Mouse (Mus musculus) stomach, embryonic 14.5 days (tissue): ENCODE measurements around the gene Cd36. TPM values are rescaled to one million over a fixed set of nuclear protein-coding genes. Genes with fewer than 3 reads are reported as not detected.

ENCODE experiments used
- ATAC-seq: fragments of 200-750 bp; cut with Nextera tagmentation; 2 replicates; pipeline ENCODE4 v1.8.0; 2017; ENCODE audit warnings: low read depth, moderate TSS enrichment; ENCODE audit not compliant: insufficient number of reproducible peaks, insufficient read depth, low FRiP score
- H3K27ac ChIP-seq: fragments of 300-500 bp; sonication (generic); 2 replicates; pipeline ENCODE4 v1.5.1; 2014; ENCODE audit warnings: mild to moderate bottlenecking, low read length, moderate library complexity, mixed read lengths
- H3K27me3 ChIP-seq: fragments of 300-500 bp; sonication (generic); 2 replicates; pipeline ENCODE4 v1.6.1; 2014; ENCODE audit warnings: low read length, control low read depth, mixed read lengths; ENCODE audit not compliant: control insufficient read depth, insufficient read depth
- H3K36me3 ChIP-seq: fragments of 300-500 bp; sonication (generic); 2 replicates; pipeline ENCODE4 v1.6.1; 2014; ENCODE audit warnings: mild to moderate bottlenecking, control low read depth, low read length, moderate library complexity, mixed read lengths; ENCODE audit not compliant: control insufficient read depth, insufficient read depth
- H3K4me1 ChIP-seq: fragments of 300-500 bp; sonication (generic); 2 replicates; pipeline ENCODE4 v1.6.1; 2014; ENCODE audit warnings: low read length, control low read depth, mixed read lengths; ENCODE audit not compliant: control insufficient read depth, insufficient read depth
- H3K4me2 ChIP-seq: fragments of 300-500 bp; sonication (generic); replicated peaks from 2 replicates; pipeline ENCODE4 v1.6.1; 2014; ENCODE audit warnings: low read depth, low read length, control low read depth
- H3K4me3 ChIP-seq: fragments of 300-500 bp; sonication (generic); 2 replicates; pipeline ENCODE4 v1.5.1; 2014; ENCODE audit warnings: low read depth, low read length, control low read depth
- H3K9ac ChIP-seq: fragments of 300-500 bp; sonication (generic); replicated peaks from 2 replicates; pipeline ENCODE4 v1.6.1; 2014; ENCODE audit warnings: low read depth, mild to moderate bottlenecking, control low read depth, low read length, moderate library complexity, mixed read lengths
- H3K9me3 ChIP-seq: fragments of 300-500 bp; sonication (generic); 2 replicates; pipeline ENCODE4 v1.6.1; 2016; ENCODE audit warnings: low read depth, low read length, control low read depth; ENCODE audit not compliant: control insufficient read depth
- WGBS: fragments of 180-500 bp; shearing (Covaris S2); extraction: QIAGEN DNeasy Blood & Tissue Kit; methylation state at CpG from one replicate; pipeline ENCODE4 v1.1.7; 2014; 5-methylcytosine and 5-hydroxymethylcytosine counted together
- polyA plus RNA-seq: library from polyadenylated mRNA; unstranded; fragments of >200 nt; fragmentation: Nextera tagmentation; extraction: Ambion mirVana; gene quantifications from 2 replicates; pipeline ENCODE4 v1.2.1, GENCODE M21; 2014

Gene Cd36
- polyA plus RNA-seq, 1 experiment from 2014 or later: 28.8 TPM

DNA sequence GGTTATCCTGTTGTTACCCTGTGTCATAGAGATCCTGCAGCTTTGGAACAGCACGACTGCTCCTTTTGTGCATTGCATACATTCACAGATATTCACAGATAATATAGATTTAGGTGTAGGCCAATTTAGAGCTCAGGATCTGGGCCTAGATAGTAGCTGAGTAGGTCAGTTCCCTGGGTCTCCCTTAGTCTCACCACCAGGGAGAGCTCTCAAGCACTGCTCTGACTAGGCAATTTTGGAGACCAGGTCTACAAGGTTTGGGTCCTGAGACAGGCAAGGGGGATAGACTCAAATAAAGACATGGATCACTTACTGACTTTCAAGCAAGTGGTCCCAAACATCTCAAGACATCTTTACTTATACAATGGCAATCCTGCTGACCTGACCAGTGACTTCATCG, 38.0 kb downstream of the Cd36 start:
- Histone ChIP-seq H3K9me3 (no peaks in the 10 kb centered on the region), H3K4me3 (no peak overlapping the region)
- ATAC-seq: no peak

DNA sequence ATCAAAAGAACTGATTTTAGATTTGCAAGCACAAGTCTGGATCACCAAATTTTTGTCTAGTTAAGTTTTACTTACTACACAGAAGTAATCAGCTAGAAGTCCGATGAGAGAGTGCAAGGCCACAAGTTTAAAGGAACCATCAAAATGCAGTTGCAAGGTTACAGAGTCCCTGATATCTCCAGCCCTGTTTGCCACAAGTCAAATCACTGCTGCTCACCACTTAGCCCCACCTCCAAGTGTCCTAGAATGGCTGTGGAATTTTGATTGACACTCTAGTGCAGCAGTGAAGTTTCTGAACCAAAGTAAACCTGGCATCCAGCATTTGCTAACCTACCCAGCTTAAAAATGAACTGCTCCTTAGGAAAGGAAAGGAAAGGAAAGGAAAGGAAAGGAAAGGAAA, 39.0 kb downstream of the Cd36 start:
- H3K27ac ChIP-seq: no peak overlapping the region
- 54% methylated on average over 1 of the region's 1 CpGs for WGBS
- ATAC-seq: no peak

More for the DNA sequence above, 38.0 kb downstream of the Cd36 start:
- no peak overlapping the region for H3K27ac ChIP-seq
- H3K4me1 ChIP-seq: no peaks in the 10 kb centered on the region
- no peak overlapping the region for H3K9ac ChIP-seq
- 87% methylated on average over 2 of the region's 2 CpGs for WGBS
- no peaks in the 10 kb centered on the region for H3K27me3 ChIP-seq
- H3K36me3 ChIP-seq: no peaks in the 10 kb centered on the region
- no peak overlapping the region for H3K4me2 ChIP-seq

DNA sequence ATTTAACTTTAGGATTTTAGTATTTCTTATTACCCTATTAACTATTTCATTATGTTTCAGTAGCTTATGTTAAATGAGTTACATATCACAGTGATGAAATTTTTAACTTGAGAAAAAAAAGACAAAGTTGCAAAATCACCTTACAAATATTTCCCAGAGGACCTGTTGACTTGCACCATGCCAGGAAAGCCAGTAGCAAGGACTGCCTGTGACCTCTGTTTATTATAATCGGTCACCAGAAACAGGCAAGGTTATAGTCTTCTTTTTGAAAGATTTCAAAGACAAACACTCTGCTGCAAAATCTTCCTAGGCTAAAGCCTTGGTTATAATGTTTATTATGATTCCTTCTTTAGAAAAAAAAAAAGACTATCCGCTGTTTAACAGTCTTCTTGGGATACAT, 39.9 kb downstream of the Cd36 start:
- no peak overlapping the region for H3K4me3 ChIP-seq
- no peak for ATAC-seq
- H3K4me1 ChIP-seq: no peaks in the 10 kb centered on the region

More for the DNA sequence above, 39.0 kb downstream of the Cd36 start:
- Histone ChIP-seq H3K36me3 (no peaks in the 10 kb centered on the region), H3K4me1 (no peaks in the 10 kb centered on the region), H3K9ac (no peak overlapping the region), H3K4me2 (no peak overlapping the region), H3K9me3 (no peaks in the 10 kb centered on the region), H3K27me3 (no peaks in the 10 kb centered on the region), H3K4me3 (no peak overlapping the region)

DNA sequence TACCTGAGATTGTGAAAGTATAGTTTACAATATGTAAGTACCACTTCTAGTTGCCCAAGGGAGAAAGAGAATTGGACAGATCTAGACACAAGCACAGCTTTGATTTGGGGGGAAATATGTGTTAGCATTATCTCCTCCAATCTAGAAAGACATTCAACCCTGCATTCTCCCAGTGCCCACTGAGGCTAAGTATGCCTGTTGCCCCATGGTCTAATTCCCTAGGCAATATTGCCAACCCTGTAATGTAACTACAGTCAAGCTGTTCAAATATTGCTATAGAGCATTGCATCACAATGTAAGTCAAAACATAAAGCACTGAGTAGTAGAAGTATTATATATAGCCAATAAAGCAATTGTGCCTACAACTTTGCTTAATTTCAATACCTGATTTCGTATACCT, 40.3 kb downstream of the Cd36 start:
- no peak overlapping the region for H3K4me2 ChIP-seq
- H3K9ac ChIP-seq: no peak overlapping the region
- H3K27ac ChIP-seq: no peak overlapping the region
- 89% methylated on average over 1 of the region's 1 CpGs for WGBS
- H3K4me3 ChIP-seq: no peak overlapping the region
- no peaks in the 10 kb centered on the region for H3K4me1 ChIP-seq
- ATAC-seq: no peak
- no peaks in the 10 kb centered on the region for H3K9me3 ChIP-seq
- H3K36me3 ChIP-seq: no peaks in the 10 kb centered on the region
- no peaks in the 10 kb centered on the region for H3K27me3 ChIP-seq

More for the DNA sequence above, 39.9 kb downstream of the Cd36 start:
- Histone ChIP-seq H3K27ac (no peak overlapping the region), H3K4me2 (no peak overlapping the region), H3K9me3 (no peaks in the 10 kb centered on the region), H3K36me3 (no peaks in the 10 kb centered on the region), H3K27me3 (no peaks in the 10 kb centered on the region), H3K9ac (no peak overlapping the region)
- WGBS: 89% methylated on average over 2 of the region's 2 CpGs

DNA sequence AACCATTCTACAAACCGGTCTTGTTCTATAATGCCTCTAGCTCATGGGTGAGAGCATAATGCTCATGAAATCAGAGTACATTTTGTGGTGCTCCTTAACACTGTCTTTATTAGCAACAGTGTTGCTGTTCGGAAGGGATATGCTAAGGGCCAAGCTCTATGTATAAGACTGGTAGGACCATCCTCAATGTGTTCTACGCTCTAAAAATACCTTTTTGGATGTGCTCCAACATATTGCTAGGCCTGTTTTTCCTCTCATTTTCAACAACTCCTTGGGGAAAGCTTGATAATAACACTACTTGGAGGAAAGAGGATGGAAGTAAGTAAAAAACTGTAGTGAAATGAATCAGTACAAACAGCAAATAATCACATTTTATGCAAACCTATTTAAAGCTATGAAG, 44.7 kb downstream of the Cd36 start:
- ATAC-seq: no peak
- Histone ChIP-seq H3K4me3 (no peak overlapping the region), H3K27me3 (no peaks in the 10 kb centered on the region), H3K27ac (no peak overlapping the region), H3K9me3 (no peaks in the 10 kb centered on the region), H3K4me1 (no peaks in the 10 kb centered on the region), H3K9ac (no peak overlapping the region), H3K36me3 (no peaks in the 10 kb centered on the region), H3K4me2 (no peak overlapping the region)
- 87% methylated on average over 3 of the region's 3 CpGs for WGBS

DNA sequence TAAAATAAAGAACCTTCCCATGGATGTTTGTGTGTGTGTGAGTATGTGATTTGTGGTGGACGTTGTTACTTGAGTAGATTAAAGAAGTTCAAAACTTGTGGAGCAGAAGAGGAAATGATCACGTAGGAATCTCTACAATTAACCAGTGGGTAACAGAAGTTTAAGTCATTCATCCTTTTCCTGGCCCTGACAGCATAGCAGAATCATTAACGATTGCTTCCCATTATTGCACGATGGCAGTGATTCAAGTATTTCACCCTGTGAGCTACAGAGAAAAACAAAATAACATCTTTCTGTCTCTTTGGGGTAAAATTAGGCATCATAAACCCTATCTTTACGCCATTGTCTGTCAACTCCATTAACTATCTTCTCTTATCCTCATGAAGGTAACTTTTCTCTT, 45.3 kb downstream of the Cd36 start:
- no peak for ATAC-seq
- 74% methylated on average over 5 of the region's 5 CpGs for WGBS
- Histone ChIP-seq H3K27ac (no peak overlapping the region), H3K4me3 (no peak overlapping the region), H3K9ac (no peak overlapping the region), H3K4me1 (no peaks in the 10 kb centered on the region), H3K9me3 (no peaks in the 10 kb centered on the region), H3K4me2 (no peak overlapping the region), H3K27me3 (no peaks in the 10 kb centered on the region), H3K36me3 (no peaks in the 10 kb centered on the region)

DNA sequence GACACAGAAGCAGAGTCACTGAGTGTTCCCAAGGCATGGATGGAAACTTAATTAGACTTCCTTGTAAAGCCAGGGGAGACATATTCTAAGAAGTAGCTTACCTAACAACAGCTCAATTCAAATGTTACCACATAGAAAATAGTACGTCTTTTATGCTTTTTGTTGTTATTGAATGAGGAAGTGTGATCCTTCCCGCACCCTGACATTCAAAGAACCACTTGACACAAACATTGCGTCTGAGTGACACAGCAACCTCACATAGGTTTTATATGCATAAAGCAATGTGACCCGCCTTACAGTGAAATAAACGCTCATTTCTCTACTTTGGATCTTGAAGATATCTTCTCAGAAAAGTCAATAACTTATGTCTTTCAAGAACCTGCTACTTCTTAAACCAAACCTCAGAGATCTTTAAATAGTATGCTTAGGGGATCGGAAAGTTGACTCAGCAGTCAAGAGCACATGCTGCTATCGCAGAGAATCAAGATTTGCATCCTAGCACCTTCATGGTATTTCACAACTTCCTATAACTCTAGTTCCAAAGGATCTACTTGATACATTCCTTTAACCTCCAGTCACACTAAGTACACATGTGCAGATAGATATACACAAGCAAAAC, 46.4 kb downstream of the Cd36 start:
- no peaks in the 10 kb centered on the region for H3K9me3 ChIP-seq
- no peak overlapping the region for H3K9ac ChIP-seq
- no peaks in the 10 kb centered on the region for H3K4me1 ChIP-seq
- no peak overlapping the region for H3K4me3 ChIP-seq
- no peak overlapping the region for H3K27ac ChIP-seq
- no peaks in the 10 kb centered on the region for H3K36me3 ChIP-seq
- WGBS: 85% methylated on average over 7 of the region's 7 CpGs
- no peak overlapping the region for H3K4me2 ChIP-seq
- ATAC-seq: no peak
- H3K27me3 ChIP-seq: no peaks in the 10 kb centered on the region

DNA sequence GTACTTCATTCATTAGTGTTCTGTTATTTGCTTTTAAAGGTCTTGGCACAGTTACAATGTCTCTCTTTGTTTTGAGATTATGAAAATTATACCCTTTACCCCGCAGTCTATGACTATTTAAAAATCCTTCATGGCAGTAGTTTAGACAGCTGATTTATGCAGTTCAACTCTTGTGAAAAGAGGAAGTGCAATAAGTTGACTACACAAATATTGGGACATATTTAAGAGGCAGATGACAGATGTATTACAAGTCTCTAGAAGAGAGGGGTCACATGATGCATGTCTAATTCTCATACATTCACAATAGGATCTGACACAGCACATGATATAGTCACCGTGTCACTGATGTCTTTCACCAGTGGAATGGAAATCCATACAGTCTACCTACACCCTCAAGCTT, 49.1 kb downstream of the Cd36 start:
- Histone ChIP-seq H3K4me2 (no peak overlapping the region), H3K27ac (no peak overlapping the region), H3K9me3 (no peaks in the 10 kb centered on the region), H3K36me3 (no peaks in the 10 kb centered on the region), H3K9ac (no peak overlapping the region), H3K27me3 (no peaks in the 10 kb centered on the region), H3K4me3 (no peak overlapping the region), H3K4me1 (no peaks in the 10 kb centered on the region)
- WGBS: 54% methylated on average over 2 of the region's 2 CpGs
- ATAC-seq: no peak

DNA sequence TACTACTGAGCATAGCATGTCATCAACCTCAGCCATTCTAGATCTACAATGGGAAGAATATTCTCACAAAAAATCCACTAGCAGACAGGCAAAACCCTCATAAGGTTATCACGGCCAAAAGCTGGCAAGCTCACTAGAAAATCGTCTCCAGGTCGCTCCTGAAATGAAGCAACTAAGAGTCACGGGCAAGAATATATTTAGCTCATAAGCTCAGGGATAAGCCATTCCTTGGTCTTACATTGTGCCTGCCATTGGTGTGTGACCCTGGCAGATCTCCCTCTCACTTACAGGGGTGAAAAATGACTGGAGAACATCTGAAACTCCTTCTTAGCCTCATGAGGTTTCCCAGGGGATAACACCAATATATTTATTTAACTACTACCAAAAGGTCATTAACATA, 52.2 kb downstream of the Cd36 start:
- no peak for ATAC-seq
- no peak overlapping the region for H3K9ac ChIP-seq
- H3K4me3 ChIP-seq: no peak overlapping the region
- WGBS: 83% methylated on average over 4 of the region's 4 CpGs
- H3K4me1 ChIP-seq: no peaks in the 10 kb centered on the region
- no peaks in the 10 kb centered on the region for H3K27me3 ChIP-seq
- H3K4me2 ChIP-seq: no peak overlapping the region
- H3K36me3 ChIP-seq: no peaks in the 10 kb centered on the region
- no peak overlapping the region for H3K27ac ChIP-seq
- no peaks in the 10 kb centered on the region for H3K9me3 ChIP-seq
